Mouse (Mus musculus) embryonic fibroblast, embryonic 13.5 days (primary cell): ENCODE data around the gene Nr1h4.

Experiments used
- CTCF ChIP-seq: IDR thresholded peaks from 2 replicates; pipeline ENCODE4 v1.5.1; 2011; ENCODE audit warnings: mild to moderate bottlenecking, control low read depth, low read length, moderate library complexity, borderline replicate concordance; ENCODE audit not compliant: insufficient read depth
- POLR2A ChIP-seq: IDR thresholded peaks from 2 replicates; pipeline ENCODE4 v1.6.1; 2011; ENCODE audit warnings: low read depth, mild to moderate bottlenecking, control low read depth, low read length, moderate library complexity

- TF ChIP-seq POLR2A (no peak), CTCF (no peak)
These were observed 48.5 kb downstream of the Nr1h4 start for GRCm38 (mm10) chr10:89484907-89485306.
